Mouse (Mus musculus): ENCODE measurements at regions not wholly inside any gene's neighbourhood (a gene's known extent, or its start where the extent isn't known, plus 50 kb on each side); places are given as distances from the start of the nearest gene placed in this dataset.

- H3K4me1 ChIP-seq (ENCODE audit: control insufficient read depth in 1 of 2, insufficient read depth in 2 of 2, low read length in 2 of 2): no peaks in the 10 kb centered on the region
- H3K36me3 ChIP-seq (ENCODE audit: control insufficient read depth in 1 of 2, insufficient read depth in 2 of 2, low read length in 2 of 2): no peaks in the 10 kb centered on the region
- no peak overlapping the region for H3K4me3 ChIP-seq (ENCODE audit: control insufficient read depth in 1 of 2, insufficient read depth in 1 of 2, low read depth in 2 of 2, low read length in 2 of 2)
- H3K79me2 ChIP-seq (ENCODE audit: control insufficient read depth, insufficient read depth, low read length, poor library complexity): no peaks in the 10 kb centered on the region
- H3K9ac ChIP-seq (ENCODE audit: control insufficient read depth, low read depth, low read length, poor library complexity, severe bottlenecking): no peak overlapping the region
- TF ChIP-seq MXI1 (IDR thresholded peaks at IDR 0.05; ENCODE audit: low read depth, low read length): no peak
- TF ChIP-seq UBTF (IDR thresholded peaks at IDR 0.05; ENCODE audit: borderline replicate concordance, insufficient read depth, low read depth, low read length): no peak
- no peak for TF ChIP-seq MYC (IDR thresholded peaks at IDR 0.05; ENCODE audit: low read depth, low read length)
- no peak for TF ChIP-seq GATA1 (IDR thresholded peaks at IDR 0.05; ENCODE audit: low read depth, low read length)
- TF ChIP-seq ETS1 (IDR thresholded peaks at IDR 0.05; ENCODE audit: low read depth, low read length): no peak
- no peak for TF ChIP-seq POLR2AphosphoS5 (IDR thresholded peaks at IDR 0.05; ENCODE audit: borderline replicate concordance, low read depth, low read length)
- no peak for TF ChIP-seq CHD1 (IDR thresholded peaks at IDR 0.05; ENCODE audit: low read depth, low read length)
- no peak for DNase-seq (ENCODE audit: low read depth, low spot score)
- no peak overlapping the region for H3K27ac ChIP-seq (ENCODE audit: control insufficient read depth, low read depth, low read length)
- no peaks in the 10 kb centered on the region for H3K9me3 ChIP-seq (replicated peaks; ENCODE audit: insufficient read depth, low read length)
- H3K27me3 ChIP-seq (ENCODE audit: control insufficient read depth in 1 of 2, insufficient read depth in 2 of 2, low read length in 2 of 2): peaks cover 3 to 6% of the 10 kb centered on the region in 2 experiments; a peak in 3 of 4 replicates
Observed at GRCm38 (mm10) chr13:107540305-107540704, 503.9 kb upstream of the Smim15 start.

- TF ChIP-seq JUND (IDR thresholded peaks at IDR 0.05; ENCODE audit: low read depth, low read length): no peak
- no peak for TF ChIP-seq ZMIZ1 (IDR thresholded peaks at IDR 0.05; ENCODE audit: low read depth, low read length)
- no peak for TF ChIP-seq MAX (IDR thresholded peaks at IDR 0.05; ENCODE audit: low read length)
- TF ChIP-seq TAL1 (IDR thresholded peaks at IDR 0.05; ENCODE audit: low read length): no peak
- TF ChIP-seq ETS1 (IDR thresholded peaks at IDR 0.05; ENCODE audit: low read depth, low read length): no peak
- no peak for TF ChIP-seq CHD2 (IDR thresholded peaks at IDR 0.05; ENCODE audit: low read length)
- TF ChIP-seq CTCF (IDR thresholded peaks at IDR 0.05 in 2 of 3, conservative IDR thresholded peaks at IDR 0.05 in 1 of 3; ENCODE audit: control insufficient read depth in 1 of 3, insufficient read depth in 1 of 3, low read depth in 2 of 3, low read length in 3 of 3, poor library complexity in 1 of 3, severe bottlenecking in 1 of 3): no peak
- no peak for TF ChIP-seq UBTF (IDR thresholded peaks at IDR 0.05; ENCODE audit: borderline replicate concordance, insufficient read depth, low read depth, low read length)
- TF ChIP-seq POLR2AphosphoS5 (IDR thresholded peaks at IDR 0.05; ENCODE audit: borderline replicate concordance, low read depth, low read length): no peak
- TF ChIP-seq MYC (IDR thresholded peaks at IDR 0.05; ENCODE audit: low read depth, low read length): no peak
- no peak for TF ChIP-seq POLR2AphosphoS2 (IDR thresholded peaks at IDR 0.05; ENCODE audit: low read length)
- TF ChIP-seq ZC3H11A (IDR thresholded peaks at IDR 0.05; ENCODE audit: low read depth, low read length): no peak
- TF ChIP-seq MEF2A (IDR thresholded peaks at IDR 0.05; ENCODE audit: extremely low read depth, insufficient replicate concordance, low read depth, low read length, poor library complexity, severe bottlenecking): no peak
- no peak for TF ChIP-seq BHLHE40 (IDR thresholded peaks at IDR 0.05; ENCODE audit: borderline replicate concordance, low read depth, low read length)
- TF ChIP-seq MYB (IDR thresholded peaks at IDR 0.05; ENCODE audit: low read depth, low read length): no peak
- TF ChIP-seq CHD1 (IDR thresholded peaks at IDR 0.05; ENCODE audit: low read depth, low read length): no peak
- TF ChIP-seq KAT2A (conservative IDR thresholded peaks at IDR 0.05; ENCODE audit: low read depth, low read length): no peak
- Histone ChIP-seq H3K27ac (ENCODE audit: control insufficient read depth, low read depth, low read length) (no peak overlapping the region), H3K4me3 (ENCODE audit: control insufficient read depth in 1 of 2, insufficient read depth in 1 of 2, low read depth in 2 of 2, low read length in 2 of 2) (no peak overlapping the region), H3K27me3 (ENCODE audit: control insufficient read depth in 1 of 2, insufficient read depth in 2 of 2, low read length in 2 of 2) (peaks cover under 1 to 6% of the 10 kb centered on the region in 2 experiments; a peak in 3 of 4 replicates), H3K4me1 (ENCODE audit: control insufficient read depth in 1 of 2, insufficient read depth in 2 of 2, low read length in 2 of 2) (no peaks in the 10 kb centered on the region), H3K9me3 (replicated peaks; ENCODE audit: insufficient read depth, low read length) (no peaks in the 10 kb centered on the region), H3K79me2 (ENCODE audit: control insufficient read depth, insufficient read depth, low read length, poor library complexity) (no peaks in the 10 kb centered on the region), H3K9ac (ENCODE audit: control insufficient read depth, low read depth, low read length, poor library complexity, severe bottlenecking) (no peak overlapping the region), H3K36me3 (ENCODE audit: control insufficient read depth in 1 of 2, insufficient read depth in 2 of 2, low read length in 2 of 2) (no peaks in the 10 kb centered on the region)
- no peak for DNase-seq (ENCODE audit: low read depth, low spot score)
Observed at GRCm38 (mm10) chr13:107539867-107540266, 504.4 kb upstream of the Smim15 start.
